Mouse (Mus musculus): ENCODE data around the gene Gm30191. TPM values are rescaled to one million over a fixed set of nuclear protein-coding genes. Genes with fewer than 3 reads are reported as not detected.
"Not testable (repeated sequence)": the region's sequence is repeated elsewhere in the genome, so short reads cannot be mapped to it uniquely, and the experiment has no call there.

Gm30191 gene
- total RNA-seq, 2 experiments from 2014 or later: not detected

GRCm38 (mm10) chr4:134287168-134287564 is 40.4 kb downstream of the Gm30191 start:
- DNase-seq: peak; percentile 100

- DNase-seq: peak; percentile 82
These were observed 40.9 kb downstream of the Gm30191 start, which contains the start of gene Pdik1l for GRCm38 (mm10) chr4:134287575-134288025. Gene Pdik1l (minus strand): TSS chr4:134287895.

GRCm38 (mm10) chr4:134288397-134289256 is 41.9 kb downstream of the Gm30191 start:
- no peak for DNase-seq

- DNase-seq: peak; percentile 84
These were observed 45.3 kb downstream of the Gm30191 start for GRCm38 (mm10) chr4:134292067-134292466.

- DNase-seq: no peak
These were observed 46.4 kb downstream of the Gm30191 start for GRCm38 (mm10) chr4:134293061-134293691.

- DNase-seq: no peak
These were observed 47.0 kb downstream of the Gm30191 start for GRCm38 (mm10) chr4:134293692-134294163.

- DNase-seq: not testable (repeated sequence)
These were observed 49.4 kb downstream of the Gm30191 start for GRCm38 (mm10) chr4:134296096-134296495.

- no peak for DNase-seq
These were observed 49.8 kb downstream of the Gm30191 start for GRCm38 (mm10) chr4:134296523-134296922.

GRCm38 (mm10) chr4:134297369-134297768 is 50.6 kb downstream of the Gm30191 start:
- DNase-seq: no peak

GRCm38 (mm10) chr4:134298626-134299497 is 52.1 kb downstream of the Gm30191 start:
- DNase-seq: no peak

GRCm38 (mm10) chr4:134299498-134299810 is 52.7 kb downstream of the Gm30191 start:
- DNase-seq: no peak

Other genes with a start within 250 kb of the Gm30191 start
- gene Dhdds, start 246.0 kb upstream of the Gm30191 start, total RNA-seq (2021): 10 to 100 TPM; 30.7 to 35.8 TPM
- under 1 TPM; 0.18 to 0.36 TPM for gene Lin28a, start 228.1 kb upstream of the Gm30191 start, total RNA-seq (2021)
- under 1 TPM in 1 of 2 experiments, not detected in 1; 0.24 TPM for gene Zfp683, start 193.1 kb upstream of the Gm30191 start, total RNA-seq (2021)
- gene Crybg2, start 186.1 kb upstream of the Gm30191 start, total RNA-seq (2021): under 1 TPM; 0.82 to 0.96 TPM
- gene Cd52, start 151.9 kb upstream of the Gm30191 start, total RNA-seq (2021): 10 to 100 TPM; 30.6 to 33.6 TPM
- 1 to 10 TPM; 4.1 to 7.5 TPM for gene Ubxn11, start 144.4 kb upstream of the Gm30191 start, total RNA-seq (2021)
- 100 to 1,000 TPM in 1 of 2 experiments, 10 to 100 TPM in 1; 94.4 to 103 TPM for gene Sh3bgrl3, start 118.1 kb upstream of the Gm30191 start, total RNA-seq (2021)
- gene Cep85, start 59.8 kb upstream of the Gm30191 start, total RNA-seq (2021): 10 to 100 TPM; 20.8 to 28.2 TPM
- gene Gm7534, start 43.9 kb upstream of the Gm30191 start, total RNA-seq (2021): not detected
- gene Catsper4, start 19.6 kb upstream of the Gm30191 start, total RNA-seq (2021): not detected
- gene Cnksr1, start 8.5 kb upstream of the Gm30191 start, total RNA-seq (2021): under 1 TPM; 0.45 to 0.51 TPM
- not detected for gene E130218I03Rik, start 3.3 kb upstream of the Gm30191 start, total RNA-seq (2021)
- 10 to 100 TPM in 1 of 2 experiments, 1 to 10 TPM in 1; 7.9 to 10.1 TPM for gene Zfp593, start 1.3 kb upstream of the Gm30191 start, total RNA-seq (2021)
- 10 to 100 TPM; 12.3 to 21.7 TPM for gene Grrp1, start 7.2 kb downstream of the Gm30191 start, total RNA-seq (2021)
- gene Pdik1l, start 41.0 kb downstream of the Gm30191 start, total RNA-seq (2021): 10 to 100 TPM; 15.8 to 21.3 TPM
- 1 to 10 TPM; 3.2 to 8.2 TPM for gene Trim63, start 68.2 kb downstream of the Gm30191 start, total RNA-seq (2021)
- gene Slc30a2, start 96.2 kb downstream of the Gm30191 start, total RNA-seq (2021): 10 to 100 TPM; 13.7 to 17.4 TPM
- 1 to 10 TPM; 1.1 to 3.1 TPM for gene Extl1, start 136.9 kb downstream of the Gm30191 start, total RNA-seq (2021)
- gene Pafah2, start 149.4 kb downstream of the Gm30191 start, total RNA-seq (2021): 10 to 100 TPM; 20.8 to 22.1 TPM
- 100 to 1,000 TPM; 140 to 156 TPM for gene Stmn1, start 221.4 kb downstream of the Gm30191 start, total RNA-seq (2021)
- 10 to 100 TPM; 23.5 to 28.6 TPM for gene Paqr7, start 249.8 kb downstream of the Gm30191 start, total RNA-seq (2021)

All from adrenal gland, postnatal 10 days (tissue).